Mouse (Mus musculus) liver, postnatal 0 days (tissue): ENCODE data around the gene Cdc42.

Source experiments
- CTCF ChIP-seq: sonication (generic); IDR thresholded peaks from 2 replicates; pipeline ENCODE4 v1.5.1; 2016; ENCODE audit warnings: antibody characterized with exemption, low read depth
- EP300 ChIP-seq: IDR thresholded peaks from 2 replicates; pipeline ENCODE4 v1.6.1; 2016; ENCODE audit warnings: antibody characterized with exemption, low read depth, mild to moderate bottlenecking

GRCm38 (mm10) chr4:137313511-137313910 lies 44.0 kb downstream of the Cdc42 start:
- TF ChIP-seq CTCF (peak; percentile 48), EP300 (no peak)
